Mouse (Mus musculus): ENCODE data around the gene Eif4enif1. TPM values are rescaled to one million over a fixed set of nuclear protein-coding genes. Genes with fewer than 3 reads are reported as not detected.
"Not testable (repeated sequence)": the region's sequence is repeated elsewhere in the genome, so short reads cannot be mapped to it uniquely, and the experiment has no call there.

Eif4enif1 gene
- total RNA-seq, 2 experiments from 2014 or later, result 68.7 to 71.5 TPM

GRCm38 (mm10) chr11:3179726-3180092 lies 22.5 kb upstream of the Eif4enif1 start:
- intact Hi-C loops (cut with DNase I), result not testable (repeated sequence)
- DNase-seq (ENCODE audit: low spot score in 2 of 2), result peak in 1 of 2 experiments; percentile 50

- intact Hi-C loops (cut with DNase I); DNase-seq (ENCODE audit: low spot score in 2 of 2): not testable (repeated sequence)
These were observed 21.6 kb upstream of the Eif4enif1 start for GRCm38 (mm10) chr11:3180510-3181160.

GRCm38 (mm10) chr11:3181250-3181649 lies 20.9 kb upstream of the Eif4enif1 start:
- intact Hi-C loops (cut with DNase I), result not testable (repeated sequence)
- DNase-seq (ENCODE audit: low spot score in 2 of 2), result peak; percentile 71 to 75

GRCm38 (mm10) chr11:3181971-3182370 lies 20.2 kb upstream of the Eif4enif1 start:
- DNase-seq (ENCODE audit: low spot score in 2 of 2); intact Hi-C loops (cut with DNase I): not testable (repeated sequence)

- DNase-seq (ENCODE audit: low spot score in 2 of 2); intact Hi-C loops (cut with DNase I): not testable (repeated sequence)
These were observed 19.5 kb upstream of the Eif4enif1 start for GRCm38 (mm10) chr11:3182707-3183106.

- intact Hi-C loops (cut with DNase I), result no loop called here
- no peak for DNase-seq (ENCODE audit: low spot score in 2 of 2)
These were observed 8.8 kb upstream of the Eif4enif1 start, which contains the start of gene Sfi1 for GRCm38 (mm10) chr11:3193363-3193762. Gene Sfi1 (minus strand): TSS chr11:3193463.

GRCm38 (mm10) chr11:3200636-3201035 lies 1.6 kb upstream of the Eif4enif1 start:
- intact Hi-C loops (cut with DNase I); DNase-seq (ENCODE audit: low spot score in 2 of 2): not testable (repeated sequence)

GRCm38 (mm10) chr11:3201326-3202230 lies 614 bp upstream of the Eif4enif1 start:
- no peak for DNase-seq (ENCODE audit: low spot score in 2 of 2)
- intact Hi-C loops (cut with DNase I), result no loop called here

- intact Hi-C loops (cut with DNase I), result no loop called here
- DNase-seq (ENCODE audit: low spot score in 2 of 2), result peak; percentile 23
These were observed 719 bp downstream of the Eif4enif1 start for GRCm38 (mm10) chr11:3202781-3203441.

- intact Hi-C loops (cut with DNase I), result no loop called here
- no peak for DNase-seq (ENCODE audit: low spot score in 2 of 2)
These were observed 1.6 kb downstream of the Eif4enif1 start for GRCm38 (mm10) chr11:3203771-3204170.

- intact Hi-C loops (cut with DNase I), result no loop called here
- DNase-seq (ENCODE audit: low spot score in 2 of 2), result no peak
These were observed 3.0 kb downstream of the Eif4enif1 start for GRCm38 (mm10) chr11:3205207-3205606.

GRCm38 (mm10) chr11:3206783-3207182 lies 4.6 kb downstream of the Eif4enif1 start:
- intact Hi-C loops (cut with DNase I), result no loop called here

GRCm38 (mm10) chr11:3212526-3212925 lies 10.3 kb downstream of the Eif4enif1 start:
- intact Hi-C loops (cut with DNase I), result no loop called here
- DNase-seq (ENCODE audit: low spot score in 2 of 2), result no peak

More at GRCm38 (mm10) chr11:3206783-3207182, 4.6 kb downstream of the Eif4enif1 start:
- no peak for DNase-seq (ENCODE audit: low spot score in 2 of 2)

- intact Hi-C loops (cut with DNase I), result no loop called here
- DNase-seq (ENCODE audit: low spot score in 2 of 2), result no peak
These were observed 20.9 kb downstream of the Eif4enif1 start for GRCm38 (mm10) chr11:3223105-3223504.

- intact Hi-C loops (cut with DNase I), result no loop called here
- no peak for DNase-seq (ENCODE audit: low spot score in 2 of 2)
These were observed 24.9 kb downstream of the Eif4enif1 start for GRCm38 (mm10) chr11:3227113-3227512.

GRCm38 (mm10) chr11:3232248-3232647 lies 30.1 kb downstream of the Eif4enif1 start:
- intact Hi-C loops (cut with DNase I), result no loop called here
- DNase-seq (ENCODE audit: low spot score in 2 of 2), result no peak

- intact Hi-C loops (cut with DNase I), result no loop called here
- DNase-seq (ENCODE audit: low spot score in 2 of 2), result no peak
These were observed 31.5 kb downstream of the Eif4enif1 start for GRCm38 (mm10) chr11:3233704-3234103.

- intact Hi-C loops (cut with DNase I), result no loop called here
- DNase-seq (ENCODE audit: low spot score in 2 of 2), result no peak
These were observed 33.1 kb downstream of the Eif4enif1 start for GRCm38 (mm10) chr11:3235277-3235676.

GRCm38 (mm10) chr11:3242395-3242794 lies 40.2 kb downstream of the Eif4enif1 start:
- intact Hi-C loops (cut with DNase I), result no loop called here
- no peak for DNase-seq (ENCODE audit: low spot score in 2 of 2)

- DNase-seq (ENCODE audit: low spot score in 2 of 2), result peak in 1 of 2 experiments; percentile 10
- intact Hi-C loops (cut with DNase I), result no loop called here
These were observed 41.6 kb downstream of the Eif4enif1 start for GRCm38 (mm10) chr11:3243771-3244170.

Data from left cerebral cortex, postnatal 25 days (tissue).